Mouse (Mus musculus): Measurements from ENCODE around the gene Ccdc62. TPM values are rescaled to one million over a fixed set of nuclear protein-coding genes. Genes with fewer than 3 reads are reported as not detected.

Gene Ccdc62
- polyA plus RNA-seq, 1 experiment from 2014 or later: 7.1 TPM

- Histone ChIP-seq H3K4me2 (ENCODE audit: low read length) (no peak overlapping the region), H3K27ac (peak overlapping the region; percentile 82; the same call in 1 of the 2 replicates), H3K4me1 (replicated peaks; ENCODE audit: insufficient read depth, low read length) (peaks cover 51% of the 10 kb centered on the region), H3K9me3 (replicated peaks; ENCODE audit: low read length) (no peaks in the 10 kb centered on the region), H3K4me3 (replicated peaks; ENCODE audit: low read depth, low read length) (no peak overlapping the region), H3K9ac (ENCODE audit: low read depth, low read length) (no peak overlapping the region), H3K27me3 (ENCODE audit: insufficient read depth, low read length) (no peaks in the 10 kb centered on the region), H3K36me3 (ENCODE audit: insufficient read depth, low read length) (no peaks in the 10 kb centered on the region)
- WGBS: 64% methylated on average over 2 of the region's 2 CpGs
- TF ChIP-seq CTCF (IDR thresholded peaks at IDR 0.05; ENCODE audit: low read depth): no peak
- ATAC-seq (replicated peaks; ENCODE audit: low FRiP score, low read depth) (no peak), DNase-seq (ENCODE audit: low spot score) (no peak)
Observed at GRCm38 (mm10) chr5:124015727-124016126, 85.2 kb downstream of the Ccdc62 start.

DNA sequence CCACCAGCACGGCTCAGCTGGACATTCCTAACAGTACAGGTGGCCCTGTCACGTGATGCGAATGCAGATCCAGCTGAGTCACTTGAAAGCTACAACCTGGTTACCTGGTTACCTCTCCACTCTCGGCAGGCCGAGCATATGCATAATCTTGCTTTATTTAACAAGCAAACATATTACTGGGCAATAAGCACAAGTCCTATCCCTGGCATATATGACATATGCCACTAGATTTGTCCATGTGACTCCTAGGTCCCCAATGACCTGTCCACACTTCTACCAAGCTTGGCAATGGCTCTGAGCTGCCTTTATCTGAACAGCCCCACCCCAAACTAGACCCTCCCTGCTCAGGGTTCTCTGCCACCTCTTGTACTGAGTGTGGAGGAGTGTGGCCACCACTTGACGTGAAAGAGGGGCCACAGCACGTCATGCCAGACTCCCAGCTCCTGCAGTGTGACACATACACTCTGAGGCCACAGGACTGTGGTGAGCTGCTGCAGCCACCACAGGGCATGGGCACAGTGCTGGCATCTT, 85.9 kb downstream of the Ccdc62 start:
- H3K36me3 ChIP-seq (ENCODE audit: insufficient read depth, low read length): no peaks in the 10 kb centered on the region
- no peak overlapping the region for H3K4me2 ChIP-seq (ENCODE audit: low read length)
- no peak overlapping the region for H3K9ac ChIP-seq (ENCODE audit: low read depth, low read length)
- no peaks in the 10 kb centered on the region for H3K27me3 ChIP-seq (ENCODE audit: insufficient read depth, low read length)
- TF ChIP-seq CTCF (IDR thresholded peaks at IDR 0.05; ENCODE audit: low read depth): no peak
- 0 out of 2 replicates have a peak overlapping the region, but pooled peaks have one; percentile 82 for H3K27ac ChIP-seq
- peaks cover 47% of the 10 kb centered on the region for H3K4me1 ChIP-seq (replicated peaks; ENCODE audit: insufficient read depth, low read length)
- H3K4me3 ChIP-seq (replicated peaks; ENCODE audit: low read depth, low read length): no peak overlapping the region
- no peak for ATAC-seq (replicated peaks; ENCODE audit: low FRiP score, low read depth)
- WGBS: 77% methylated on average over 7 of the region's 7 CpGs
- no peaks in the 10 kb centered on the region for H3K9me3 ChIP-seq (replicated peaks; ENCODE audit: low read length)
- DNase-seq (ENCODE audit: low spot score): no peak

DNA sequence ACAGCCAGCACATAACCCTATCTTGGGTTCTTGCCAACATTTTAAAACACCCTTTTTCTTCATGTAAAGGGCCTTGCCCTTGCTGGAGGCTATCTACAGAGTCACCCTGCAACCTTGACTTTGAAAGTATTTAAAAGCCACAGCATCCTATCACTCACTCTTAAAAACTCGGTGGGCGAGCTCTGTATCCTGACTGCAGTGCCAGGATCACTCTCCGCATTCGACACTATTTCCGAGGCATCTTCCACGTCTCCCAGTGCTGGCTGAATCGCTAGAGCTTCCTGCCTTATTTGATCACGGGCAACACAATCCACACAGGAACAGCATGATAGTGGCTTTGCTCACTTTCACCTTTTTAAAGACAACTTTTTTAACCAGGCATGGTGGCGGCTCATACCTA, 87.5 kb downstream of the Ccdc62 start:
- Histone ChIP-seq H3K4me2 (ENCODE audit: low read length) (no peak overlapping the region), H3K27ac (no peak overlapping the region), H3K9me3 (replicated peaks; ENCODE audit: low read length) (no peaks in the 10 kb centered on the region), H3K27me3 (ENCODE audit: insufficient read depth, low read length) (no peaks in the 10 kb centered on the region), H3K36me3 (ENCODE audit: insufficient read depth, low read length) (no peaks in the 10 kb centered on the region), H3K4me3 (replicated peaks; ENCODE audit: low read depth, low read length) (no peak overlapping the region), H3K9ac (ENCODE audit: low read depth, low read length) (no peak overlapping the region), H3K4me1 (replicated peaks; ENCODE audit: insufficient read depth, low read length) (peaks cover 36% of the 10 kb centered on the region)
- no peak for ATAC-seq (replicated peaks; ENCODE audit: low FRiP score, low read depth)
- WGBS: 63% methylated on average over 9 of the region's 9 CpGs
- TF ChIP-seq CTCF (IDR thresholded peaks at IDR 0.05; ENCODE audit: low read depth): no peak
- DNase-seq (ENCODE audit: low spot score): no peak

GRCm38 (mm10) chr5:124018651-124019050, 88.2 kb downstream of the Ccdc62 start:
- WGBS: 76% methylated on average over 9 of the region's 9 CpGs
- no peaks in the 10 kb centered on the region for H3K36me3 ChIP-seq (ENCODE audit: insufficient read depth, low read length)
- TF ChIP-seq CTCF (IDR thresholded peaks at IDR 0.05; ENCODE audit: low read depth): no peak
- ATAC-seq (replicated peaks; ENCODE audit: low FRiP score, low read depth): no peak
- H3K9me3 ChIP-seq (replicated peaks; ENCODE audit: low read length): no peaks in the 10 kb centered on the region
- H3K27me3 ChIP-seq (ENCODE audit: insufficient read depth, low read length): no peaks in the 10 kb centered on the region
- H3K27ac ChIP-seq: peak overlapping the region; percentile 31; the same call in 1 of the 2 replicates
- no peak overlapping the region for H3K4me2 ChIP-seq (ENCODE audit: low read length)
- no peak overlapping the region for H3K9ac ChIP-seq (ENCODE audit: low read depth, low read length)
- no peak overlapping the region for H3K4me3 ChIP-seq (replicated peaks; ENCODE audit: low read depth, low read length)
- DNase-seq (ENCODE audit: low spot score): no peak
- H3K4me1 ChIP-seq (replicated peaks; ENCODE audit: insufficient read depth, low read length): peaks cover 36% of the 10 kb centered on the region

Small RNAs within 50 kb of the gene (microRNA-seq; reads per million reads assigned to microRNA genes)
- gene Mir7032: not detected

Other genes with a start within 250 kb of the Ccdc62 start
- 21.6 and 26.8 TPM in 2 replicates for gene Clip1, start 246.1 kb upstream of the Ccdc62 start, polyA plus RNA-seq (2015; fragmentation: Nextera tagmentation; extraction: Ambion mirVana)
- gene Zcchc8, start 209.6 kb upstream of the Ccdc62 start, polyA plus RNA-seq (2015; fragmentation: Nextera tagmentation; extraction: Ambion mirVana): 59.1 and 63.8 TPM in 2 replicates
- 117 and 120 TPM in 2 replicates for gene Rsrc2, start 181.3 kb upstream of the Ccdc62 start, polyA plus RNA-seq (2015; fragmentation: Nextera tagmentation; extraction: Ambion mirVana)
- gene Kntc1, start 181.0 kb upstream of the Ccdc62 start, polyA plus RNA-seq (2015; fragmentation: Nextera tagmentation; extraction: Ambion mirVana): 9.4 and 10.7 TPM in 2 replicates
- gene Hcar2, start 65.2 kb upstream of the Ccdc62 start, polyA plus RNA-seq (2015; fragmentation: Nextera tagmentation; extraction: Ambion mirVana): 0.15 TPM in 1 of 2 replicates, not detected in the other
- gene Hcar1, start 50.7 kb upstream of the Ccdc62 start, polyA plus RNA-seq (2015; fragmentation: Nextera tagmentation; extraction: Ambion mirVana): 3.3 and 3.6 TPM in 2 replicates
- gene Denr, start 23.5 kb upstream of the Ccdc62 start, polyA plus RNA-seq (2015; fragmentation: Nextera tagmentation; extraction: Ambion mirVana): 128 and 133 TPM in 2 replicates
- gene Gm43518, start 3.3 kb upstream of the Ccdc62 start, polyA plus RNA-seq (2015; fragmentation: Nextera tagmentation; extraction: Ambion mirVana): 1.0 and 1.6 TPM in 2 replicates
- 24.8 and 28.4 TPM in 2 replicates for gene Hip1r, start 42.9 kb downstream of the Ccdc62 start, polyA plus RNA-seq (2015; fragmentation: Nextera tagmentation; extraction: Ambion mirVana)
- gene Vps37b, start 101.6 kb downstream of the Ccdc62 start, polyA plus RNA-seq (2015; fragmentation: Nextera tagmentation; extraction: Ambion mirVana): 30.7 and 31.7 TPM in 2 replicates
- gene Abcb9, start 165.1 kb downstream of the Ccdc62 start, polyA plus RNA-seq (2015; fragmentation: Nextera tagmentation; extraction: Ambion mirVana): 3.3 TPM in 2 replicates
- 30.3 and 31.6 TPM in 2 replicates for gene Ogfod2, start 181.6 kb downstream of the Ccdc62 start, polyA plus RNA-seq (2015; fragmentation: Nextera tagmentation; extraction: Ambion mirVana)
- 103 TPM in 2 replicates for gene Arl6ip4, start 185.4 kb downstream of the Ccdc62 start, polyA plus RNA-seq (2015; fragmentation: Nextera tagmentation; extraction: Ambion mirVana)

All from kidney, postnatal 0 days (tissue).